Mouse (Mus musculus): ENCODE data around the gene Ube2q2.
"Not testable (repeated sequence)": the region's sequence is repeated elsewhere in the genome, so short reads cannot be mapped to it uniquely, and the experiment has no call there.

The Ube2q2 gene

GRCm38 (mm10) chr9:55148854-55149498, at the start of gene Ube2q2:
Gene Ube2q2 (plus strand): TSS chr9:55148854.
- DNase-seq = peak; percentile 91

GRCm38 (mm10) chr9:55101117-55101516, 47.5 kb upstream of the Ube2q2 start:
- DNase-seq = no peak

GRCm38 (mm10) chr9:55102186-55102835, 46.3 kb upstream of the Ube2q2 start:
- DNase-seq = no peak

- no peak for DNase-seq
Measured at GRCm38 (mm10) chr9:55102931-55103630, 45.6 kb upstream of the Ube2q2 start.

- peak; percentile 92 for DNase-seq
Measured at GRCm38 (mm10) chr9:55110059-55110834, 38.4 kb upstream of the Ube2q2 start.

GRCm38 (mm10) chr9:55110835-55111217, 37.8 kb upstream of the Ube2q2 start:
- DNase-seq = not testable (repeated sequence)

GRCm38 (mm10) chr9:55114752-55115151, 33.9 kb upstream of the Ube2q2 start:
- DNase-seq = no peak

- no peak for DNase-seq
Measured at GRCm38 (mm10) chr9:55117293-55118055, 31.2 kb upstream of the Ube2q2 start.

GRCm38 (mm10) chr9:55122586-55122985, 26.1 kb upstream of the Ube2q2 start:
- no peak for DNase-seq

- DNase-seq = no peak
Measured at GRCm38 (mm10) chr9:55125735-55126134, 22.9 kb upstream of the Ube2q2 start.

GRCm38 (mm10) chr9:55126295-55126694, 22.4 kb upstream of the Ube2q2 start:
- DNase-seq = no peak

GRCm38 (mm10) chr9:55131851-55132250, 16.8 kb upstream of the Ube2q2 start:
- no peak for DNase-seq

- DNase-seq = no peak
Measured at GRCm38 (mm10) chr9:55136576-55136975, 12.1 kb upstream of the Ube2q2 start.

- no peak for DNase-seq
Measured at GRCm38 (mm10) chr9:55137112-55137511, 11.5 kb upstream of the Ube2q2 start.

GRCm38 (mm10) chr9:55139958-55140357, 8.7 kb upstream of the Ube2q2 start:
- no peak for DNase-seq

- peak; percentile 77 for DNase-seq
Measured at GRCm38 (mm10) chr9:55149499-55150278, 1.0 kb downstream of the Ube2q2 start.

- DNase-seq = no peak
Measured at GRCm38 (mm10) chr9:55150279-55150726, 1.6 kb downstream of the Ube2q2 start.

GRCm38 (mm10) chr9:55151096-55151495, 2.4 kb downstream of the Ube2q2 start:
- no peak for DNase-seq

- no peak for DNase-seq
Measured at GRCm38 (mm10) chr9:55152935-55153334, 4.3 kb downstream of the Ube2q2 start.

- DNase-seq = no peak
Measured at GRCm38 (mm10) chr9:55170655-55171412, 22.2 kb downstream of the Ube2q2 start.

- DNase-seq = no peak
Measured at GRCm38 (mm10) chr9:55172195-55172685, 23.6 kb downstream of the Ube2q2 start.

Data from embryo, embryonic 11 days (tissue).